20 mouse cellular contexts compared by ENCODE assay signal in genomic region chr9:7900965-7901364, GRCm38 (mm10). TPM values are rescaled to one million over a fixed set of nuclear protein-coding genes. Genes with fewer than 3 reads are reported as not detected.
DNase-seq lines count a peak whose midpoint lies in the region; ATAC-seq and TF ChIP-seq lines count a peak whose summit lies in the region.
"Had no signal": no experiment of that assay in that cellular context is flagged by ENCODE, and none has a peak within 500 bp of the region (broad histone marks: within the 10 kb centered on the region; RNA-seq: fewer than 3 reads in every experiment).

No protein-coding gene starts in this region.

- peak overlapping the region; percentile 48; the same call in 1 of the 2 replicates for H3K27ac ChIP-seq in ES-E14 (ENCODE audit: insufficient read depth, low read depth, low read length, poor library complexity, severe bottlenecking)
- H3K27ac ChIP-seq in stomach, postnatal 0 days (replicated peaks) = no peak overlapping the region
- no peak overlapping the region for H3K27ac ChIP-seq in layer of hippocampus, adult 2 months
- H3K27ac ChIP-seq: embryonic facial prominence, embryonic 12.5 days; forebrain, embryonic 15.5 days; hindbrain, embryonic 15.5 days had no signal

- H3K4me2 ChIP-seq in stomach, postnatal 0 days (replicated peaks; ENCODE audit: low read depth) = no peak overlapping the region
- H3K4me2 ChIP-seq: embryonic facial prominence, embryonic 12.5 days; forebrain, embryonic 15.5 days; heart, embryonic 12.5 days; hindbrain, embryonic 15.5 days had no signal

- no peaks in the 10 kb centered on the region for H3K36me3 ChIP-seq in ES-E14 (ENCODE audit: control insufficient read depth, insufficient read depth, low read length, poor library complexity, severe bottlenecking)
- H3K36me3 ChIP-seq in stomach, postnatal 0 days (ENCODE audit: control insufficient read depth, insufficient read depth, low read length) = no peaks in the 10 kb centered on the region
- H3K36me3 ChIP-seq: embryonic facial prominence, embryonic 12.5 days; forebrain, embryonic 15.5 days; heart, embryonic 12.5 days; hindbrain, embryonic 15.5 days had no signal

- intact Hi-C loops in heart, postnatal 14 days (cut with DNase I) = loop anchor here (10.0 kb wide), 1 partner anchor 304 kb away; no protein-coding TSS in a partner anchor

- no peak overlapping the region; the same call in 1 of the 2 replicates for H3K9ac ChIP-seq in ES-E14 (ENCODE audit: insufficient read depth, low read depth, low read length, poor library complexity, severe bottlenecking)
- no peak overlapping the region for H3K9ac ChIP-seq in stomach, postnatal 0 days (ENCODE audit: low read length)
- H3K9ac ChIP-seq: embryonic facial prominence, embryonic 12.5 days; forebrain, embryonic 15.5 days; heart, embryonic 12.5 days; hindbrain, embryonic 15.5 days had no signal

- ATAC-seq in stomach, postnatal 0 days (ENCODE audit: low FRiP score, low TSS enrichment) = no peak
- ATAC-seq: activated CD4-positive, CD25-positive, alpha-beta regulatory T cell, adult 4 months; forebrain, embryonic 15.5 days; inflammation-experienced regulatory T-cells, adult 6 months; intestine, postnatal 0 days had no signal

- H3K4me1 ChIP-seq in ES-E14 (ENCODE audit: control insufficient read depth in 2 of 2, insufficient read depth in 2 of 2, low read length in 2 of 2, poor library complexity in 1 of 2) = peaks cover 2 to 3% of the 10 kb centered on the region in 2 experiments; a peak in 2 of 4 replicates
- no peaks in the 10 kb centered on the region for H3K4me1 ChIP-seq in stomach, postnatal 0 days (replicated peaks; ENCODE audit: control insufficient read depth, insufficient read depth)
- H3K4me1 ChIP-seq: forebrain, embryonic 15.5 days had no signal

- no peak for TF ChIP-seq CTCF in stomach, postnatal 0 days (IDR thresholded peaks at IDR 0.05; ENCODE audit: low read depth)
- no peak for TF ChIP-seq CTCF in layer of hippocampus, adult 2 months (conservative IDR thresholded peaks at IDR 0.05)

- DNase-seq in heart, adult 11 months = peak; percentile 17
- no peak for DNase-seq in heart, postnatal 14 days
- no peak for DNase-seq in ES-E14 (ENCODE audit: low read depth, low spot score)
- peak; percentile 94 for DNase-seq in fat pad, adult 2 months (ENCODE audit: extremely low read depth, low read depth, low spot score)
- DNase-seq in stomach, postnatal 0 days (ENCODE audit: low spot score) = no peak
- DNase-seq in layer of hippocampus, adult 2 months (ENCODE audit: low spot score in 2 of 2) = no peak
- no peak for DNase-seq in layer of hippocampus, adult 8-10 months (ENCODE audit: low spot score in 2 of 2)
- DNase-seq: adrenal gland, postnatal 25 days; cerebellum, adult 2 months; cerebellum, postnatal 10 days; embryo, embryonic 11 days; gastrocnemius, postnatal 10 days; heart, postnatal 36 days had no signal

- H3K27me3 ChIP-seq in stomach, postnatal 0 days (ENCODE audit: control insufficient read depth, insufficient read depth, low read length) = no peaks in the 10 kb centered on the region
- H3K27me3 ChIP-seq: embryonic facial prominence, embryonic 12.5 days; forebrain, embryonic 15.5 days; heart, embryonic 12.5 days; hindbrain, embryonic 15.5 days had no signal

- H3K4me3 ChIP-seq in ES-E14 (ENCODE audit: insufficient read depth in 1 of 2, low read depth in 1 of 2, low read length in 2 of 2, poor library complexity in 1 of 2, severe bottlenecking in 1 of 2) = no peak overlapping the region
- no peak overlapping the region for H3K4me3 ChIP-seq in stomach, postnatal 0 days (ENCODE audit: low read depth, low read length)
- no peak overlapping the region for H3K4me3 ChIP-seq in layer of hippocampus, adult 2 months
- H3K4me3 ChIP-seq: embryonic facial prominence, embryonic 12.5 days; forebrain, embryonic 15.5 days; heart, embryonic 12.5 days; hindbrain, embryonic 15.5 days had no signal

- 74% methylated on average over 8 of the region's 8 CpGs for WGBS in stomach, postnatal 0 days

- in situ Hi-C loops in ES-E14 (cut with MboI; ENCODE audit: low sequenced_read_pairs in 2 of 2, unreplicated experiment in 2 of 2) = no loop called here

- peak; percentile 55 for TF ChIP-seq EP300 in stomach, postnatal 0 days (optimal IDR thresholded peaks at IDR 0.05)

- no peaks in the 10 kb centered on the region for H3K9me3 ChIP-seq in ES-E14 (ENCODE audit: control insufficient read depth, insufficient read depth, low read depth, low read length)
- no peaks in the 10 kb centered on the region for H3K9me3 ChIP-seq in stomach, postnatal 0 days (ENCODE audit: control insufficient read depth, low read length)
- H3K9me3 ChIP-seq: embryonic facial prominence, embryonic 12.5 days; forebrain, embryonic 15.5 days; heart, embryonic 12.5 days; hindbrain, embryonic 15.5 days had no signal

TF ChIP-seq in ES-E14, 5 proteins besides CTCF, POLR2A, EP300 and RAD21:
- TF ChIP-seq HCFC1 (IDR thresholded peaks at IDR 0.05; ENCODE audit: borderline replicate concordance, insufficient read depth, low read length) (no peak), MAFK (IDR thresholded peaks at IDR 0.05; ENCODE audit: insufficient read depth, low read depth, low read length) (no peak), CHD2 (IDR thresholded peaks at IDR 0.05; ENCODE audit: low read depth, low read length) (no peak), ZNF384 (IDR thresholded peaks at IDR 0.05; ENCODE audit: low read depth, low read length) (no peak), ZC3H11A (IDR thresholded peaks at IDR 0.05; ENCODE audit: borderline replicate concordance, low read depth, low read length) (no peak)

RNA-seq across cellular contexts. Expression of gene Birc3, which starts 28.0 kb away (rescaled TPM):
- total RNA-seq in heart, postnatal 14 days (2021) = 10 to 100 TPM in 1 of 2 experiments, 1 to 10 TPM in 1; 8.9 to 10.3 TPM
- total RNA-seq in ES-E14 (2012; rRNA removed) = 4.0 and 4.6 TPM in 2 replicates
- 5.1 and 5.2 TPM in 2 replicates for polyA plus RNA-seq in stomach, postnatal 0 days (2015; fragmentation: Nextera tagmentation; extraction: Ambion mirVana)
- 1 to 10 TPM; 1.1 to 3.0 TPM for total RNA-seq in layer of hippocampus, adult 2 months (2021)
- total RNA-seq in layer of hippocampus, adult 8-10 months (2022) = 1 to 10 TPM; 2.3 to 5.4 (median 3.6) TPM

Comparison
In these comparisons a context has a peak if more than half of its experiments do, and no peak if none do; other contexts are left out.
1. DNase-seq: peak in heart, adult 11 months (single experiment) and fat pad, adult 2 months (single experiment); none in heart, postnatal 14 days (0 of 2), ES-E14 (single experiment), stomach, postnatal 0 days (single experiment), layer of hippocampus, adult 2 months (0 of 2) and layer of hippocampus, adult 8-10 months (0 of 2).